Comparison of ENCODE assay signal across 8 mouse cellular contexts in the genomic region with DNA sequence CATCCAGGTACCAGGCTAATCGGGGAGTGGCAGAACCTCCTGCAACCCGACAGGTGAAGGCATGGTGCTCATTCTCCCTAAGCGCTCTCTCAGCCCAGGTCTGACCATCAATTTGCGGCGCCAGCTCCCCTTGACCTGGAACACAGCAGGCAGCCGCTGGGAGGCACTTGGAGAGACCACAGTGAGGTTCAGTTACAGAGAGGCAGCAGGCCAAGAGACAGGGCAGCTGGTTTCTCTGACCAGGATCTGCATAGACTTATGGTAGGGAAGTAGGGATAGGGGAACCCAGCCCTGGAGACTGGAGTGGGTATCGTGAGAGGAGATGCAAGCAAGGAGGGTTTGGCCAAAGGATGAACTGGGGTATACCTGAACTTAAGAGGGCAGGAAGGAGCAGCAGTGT. TPM values are rescaled to one million over a fixed set of nuclear protein-coding genes. Genes with fewer than 3 reads are reported as not detected.
DNase-seq lines count a peak whose midpoint lies in the region; ATAC-seq and TF ChIP-seq lines count a peak whose summit lies in the region.

No protein-coding gene starts in this region.

- H3K4me3 ChIP-seq in embryonic facial prominence, embryonic 13.5 days, result peak overlapping the region; percentile 61
- H3K4me3 ChIP-seq in intestine, embryonic 14.5 days (ENCODE audit: low read depth, low read length), result no peak overlapping the region
- H3K4me3 ChIP-seq in midbrain, postnatal 0 days (ENCODE audit: low read depth, low read length), result peak overlapping the region; percentile 57

- no peak for ATAC-seq in embryonic facial prominence, embryonic 13.5 days (ENCODE audit: insufficient number of reproducible peaks, insufficient read depth, low FRiP score, low TSS enrichment, low read depth)
- ATAC-seq in intestine, embryonic 14.5 days (replicated peaks; ENCODE audit: low FRiP score, low TSS enrichment, low read depth), result no peak
- ATAC-seq in midbrain, postnatal 0 days (ENCODE audit: low FRiP score), result no peak

- peaks cover 15% of the 10 kb centered on the region for H3K4me1 ChIP-seq in embryonic facial prominence, embryonic 13.5 days
- H3K4me1 ChIP-seq in intestine, embryonic 14.5 days (replicated peaks; ENCODE audit: control insufficient read depth, insufficient read depth, low read length), result peaks cover 5% of the 10 kb centered on the region
- H3K4me1 ChIP-seq in midbrain, postnatal 0 days (ENCODE audit: insufficient read depth, low read length), result no peaks in the 10 kb centered on the region

- WGBS in embryonic facial prominence, embryonic 13.5 days, result 41% methylated on average over 7 of the region's 7 CpGs
- WGBS in intestine, embryonic 14.5 days, result 38% methylated on average over 7 of the region's 7 CpGs
- 45% methylated on average over 7 of the region's 7 CpGs for WGBS in midbrain, postnatal 0 days

- no peak overlapping the region for H3K9ac ChIP-seq in embryonic facial prominence, embryonic 13.5 days
- H3K9ac ChIP-seq in intestine, embryonic 14.5 days (ENCODE audit: low read length), result no peak overlapping the region
- H3K9ac ChIP-seq in midbrain, postnatal 0 days (replicated peaks; ENCODE audit: low read length, poor library complexity, severe bottlenecking), result peak overlapping the region; percentile 66

- H3K4me2 ChIP-seq in embryonic facial prominence, embryonic 13.5 days, result peak overlapping the region; percentile 98
- H3K4me2 ChIP-seq in intestine, embryonic 14.5 days (ENCODE audit: low read length), result peak overlapping the region; percentile 88
- peak overlapping the region; percentile 94 for H3K4me2 ChIP-seq in midbrain, postnatal 0 days (ENCODE audit: low read depth, low read length, poor library complexity, severe bottlenecking)

- H3K27me3 ChIP-seq in embryonic facial prominence, embryonic 13.5 days, result peaks cover 37% of the 10 kb centered on the region
- peaks cover 7% of the 10 kb centered on the region; the same call in 1 of the 2 replicates for H3K27me3 ChIP-seq in intestine, embryonic 14.5 days (replicated peaks; ENCODE audit: control insufficient read depth, insufficient read depth, low read length)
- no peaks in the 10 kb centered on the region for H3K27me3 ChIP-seq in midbrain, postnatal 0 days (ENCODE audit: insufficient read depth, low read length)

- H3K36me3 ChIP-seq in embryonic facial prominence, embryonic 13.5 days, result no peaks in the 10 kb centered on the region
- H3K36me3 ChIP-seq in intestine, embryonic 14.5 days (ENCODE audit: control insufficient read depth, insufficient read depth, low read length), result no peaks in the 10 kb centered on the region
- peaks cover 15% of the 10 kb centered on the region; the same call in 1 of the 2 replicates for H3K36me3 ChIP-seq in midbrain, postnatal 0 days (ENCODE audit: insufficient read depth, low read length)

- TF ChIP-seq CTCF in midbrain, postnatal 0 days (IDR thresholded peaks at IDR 0.05), result no peak

- no peak overlapping the region for H3K27ac ChIP-seq in embryonic facial prominence, embryonic 13.5 days
- H3K27ac ChIP-seq in intestine, embryonic 14.5 days (ENCODE audit: low read depth), result no peak overlapping the region
- H3K27ac ChIP-seq in midbrain, postnatal 0 days (ENCODE audit: low read depth, low read length), result no peak overlapping the region

- DNase-seq in kidney, adult 9 months, result peak; percentile 37
- DNase-seq in kidney, adult 11 months, result no peak
- DNase-seq in intestine, embryonic 14.5 days (ENCODE audit: low spot score), result no peak
- DNase-seq in midbrain, postnatal 0 days (ENCODE audit: low spot score), result peak; percentile 6
- DNase-seq in right cerebral cortex, postnatal 4 days, result no peak
- no peak for DNase-seq in spleen, postnatal 10 days (ENCODE audit: low spot score in 2 of 2)
- no peak for DNase-seq in adrenal gland, adult 18-20 months (ENCODE audit: low spot score in 2 of 2)

- H3K9me3 ChIP-seq in embryonic facial prominence, embryonic 13.5 days, result no peaks in the 10 kb centered on the region
- no peaks in the 10 kb centered on the region for H3K9me3 ChIP-seq in intestine, embryonic 14.5 days (ENCODE audit: control insufficient read depth, low read length)
- no peaks in the 10 kb centered on the region for H3K9me3 ChIP-seq in midbrain, postnatal 0 days (ENCODE audit: low read length)

RNA-seq across cellular contexts. Expression of a gene that starts 0.8 kb away (rescaled TPM):
- polyA plus RNA-seq in embryonic facial prominence, embryonic 13.5 days (2015; fragmentation: Nextera tagmentation; extraction: Ambion mirVana), result 2.3 and 2.5 TPM in 2 replicates
- polyA plus RNA-seq in intestine, embryonic 14.5 days (2014; fragmentation: Nextera tagmentation; extraction: Ambion mirVana), result 3.3 and 3.9 TPM in 2 replicates
- total RNA-seq in midbrain, postnatal 0 days (2014; rRNA removed), result 29.9 and 32.6 TPM in 2 replicates
- polyA plus RNA-seq in midbrain, postnatal 0 days (2015; fragmentation: Nextera tagmentation; extraction: Ambion mirVana), result 25.9 and 30.1 TPM in 2 replicates
- total RNA-seq in adrenal gland, adult 18-20 months (2021), result 1 to 10 TPM; 4.2 to 8.3 TPM

RNA-seq across cellular contexts. Expression of a gene that starts 4.6 kb away (rescaled TPM):
- 2.2 TPM in 1 of 2 replicates, not detected in the other for polyA plus RNA-seq in embryonic facial prominence, embryonic 13.5 days (2015; fragmentation: Nextera tagmentation; extraction: Ambion mirVana)
- polyA plus RNA-seq in intestine, embryonic 14.5 days (2014; fragmentation: Nextera tagmentation; extraction: Ambion mirVana), result 1.5 and 2.7 TPM in 2 replicates
- total RNA-seq in midbrain, postnatal 0 days (2014; rRNA removed), result 3.3 TPM in 1 of 2 replicates, not detected in the other
- polyA plus RNA-seq in midbrain, postnatal 0 days (2015; fragmentation: Nextera tagmentation; extraction: Ambion mirVana), result 0.61 and 1.0 TPM in 2 replicates
- 1 to 10 TPM; 2.7 to 4.1 TPM for total RNA-seq in adrenal gland, adult 18-20 months (2021)

RNA-seq across cellular contexts. Expression of a gene that starts 30.6 kb away (rescaled TPM):
- polyA plus RNA-seq in embryonic facial prominence, embryonic 13.5 days (2015; fragmentation: Nextera tagmentation; extraction: Ambion mirVana), result 137 and 149 TPM in 2 replicates
- polyA plus RNA-seq in intestine, embryonic 14.5 days (2014; fragmentation: Nextera tagmentation; extraction: Ambion mirVana), result 87.8 and 96.0 TPM in 2 replicates
- 64.8 and 72.1 TPM in 2 replicates for total RNA-seq in midbrain, postnatal 0 days (2014; rRNA removed)
- polyA plus RNA-seq in midbrain, postnatal 0 days (2015; fragmentation: Nextera tagmentation; extraction: Ambion mirVana), result 151 and 170 TPM in 2 replicates
- 10 to 100 TPM; 54.0 to 57.6 TPM for total RNA-seq in adrenal gland, adult 18-20 months (2021)

RNA-seq across cellular contexts. Expression of a gene that starts 30.7 kb away (rescaled TPM):
- 192 and 213 TPM in 2 replicates for polyA plus RNA-seq in embryonic facial prominence, embryonic 13.5 days (2015; fragmentation: Nextera tagmentation; extraction: Ambion mirVana)
- 188 and 192 TPM in 2 replicates for polyA plus RNA-seq in intestine, embryonic 14.5 days (2014; fragmentation: Nextera tagmentation; extraction: Ambion mirVana)
- 93.7 and 108 TPM in 2 replicates for total RNA-seq in midbrain, postnatal 0 days (2014; rRNA removed)
- polyA plus RNA-seq in midbrain, postnatal 0 days (2015; fragmentation: Nextera tagmentation; extraction: Ambion mirVana), result 102 and 106 TPM in 2 replicates
- total RNA-seq in adrenal gland, adult 18-20 months (2021), result 100 to 1,000 TPM; 139 to 168 TPM

Comparison
In these comparisons a context has a peak if more than half of its experiments do, and no peak if none do; other contexts are left out.
1. DNase-seq: peak in kidney, adult 9 months (single experiment) and midbrain, postnatal 0 days (single experiment); none in kidney, adult 11 months (single experiment), intestine, embryonic 14.5 days (single experiment), right cerebral cortex, postnatal 4 days (single experiment), spleen, postnatal 10 days (0 of 2) and adrenal gland, adult 18-20 months (0 of 2).
2. Peak in every context shown above with its lines, with median percentiles within 50 percentile points of each other: H3K4me2 ChIP-seq.